Mouse (Mus musculus) erythroblast, embryonic 14.5 days (primary cell): Measurements from ENCODE around the gene Akr1e1.

Experiments used
- GATA1 ChIP-seq: IDR thresholded peaks from 2 replicates; pipeline ENCODE4 v1.6.1; 2012; ENCODE audit warnings: low read length, inconsistent platforms, mixed read lengths
- TAL1 ChIP-seq: IDR thresholded peaks from 3 replicates; pipeline ENCODE4 v1.6.1; 2012; ENCODE audit warnings: low read length, inconsistent platforms, mixed read lengths

GRCm38 (mm10) chr13:4573871-4574270 is 35.1 kb downstream of the Akr1e1 start, which contains the start of gene Akr1c21:
- no peak for TF ChIP-seq TAL1
- TF ChIP-seq GATA1 = no peak
